Mouse (Mus musculus) C2C12 (cell line): Measurements from ENCODE around the gene Etnk1. TPM values are rescaled to one million over a fixed set of nuclear protein-coding genes. Genes with fewer than 3 reads are reported as not detected.

ENCODE experiments used
- H3K27me3 ChIP-seq: one replicate; pipeline ENCODE4 v1.6.1; 2011; ENCODE audit not compliant: control insufficient read depth, insufficient read depth, insufficient read length
- H3K36me3 ChIP-seq: one replicate; pipeline ENCODE4 v1.6.1; 2011; ENCODE audit not compliant: control insufficient read depth, insufficient read depth
- H3K4me3 ChIP-seq: one replicate; pipeline ENCODE4 v1.5.1; 2011; ENCODE audit warnings: mild to moderate bottlenecking, control low read depth; ENCODE audit not compliant: poor library complexity, insufficient read depth, severe bottlenecking
- H3K79me2 ChIP-seq: one replicate; pipeline ENCODE4 v1.6.1; 2011; ENCODE audit not compliant: control insufficient read depth, insufficient read depth
- H3K79me3 ChIP-seq: one replicate; pipeline ENCODE4 v1.6.1; 2011; ENCODE audit warnings: low read depth, control low read depth
- H3ac ChIP-seq: one replicate; pipeline ENCODE3; 2011; ENCODE audit warnings: low read depth; ENCODE audit not compliant: control insufficient read depth, insufficient read length
- CEBPB ChIP-seq: IDR thresholded peaks from one replicate; pipeline ENCODE4 v1.6.1; 2011; ENCODE audit warnings: low read depth, mild to moderate bottlenecking, control low read depth, moderate library complexity
- CTCF ChIP-seq: IDR thresholded peaks from one replicate; pipeline ENCODE4 v1.5.1; 2011; ENCODE audit not compliant: control insufficient read depth, insufficient read depth, insufficient read length
- FOSL1 ChIP-seq: IDR thresholded peaks from one replicate; pipeline ENCODE4 v1.8.0; 2011; ENCODE audit warnings: mild to moderate bottlenecking, low read length; ENCODE audit not compliant: poor library complexity, insufficient read depth, severe bottlenecking
- MAX ChIP-seq: IDR thresholded peaks from one replicate; pipeline ENCODE4 v1.6.1; 2011; ENCODE audit warnings: mild to moderate bottlenecking, control low read depth
- MYOD1 ChIP-seq: IDR thresholded peaks from one replicate; pipeline ENCODE4 v1.6.1; 2011; ENCODE audit warnings: low read depth; ENCODE audit not compliant: control insufficient read depth, insufficient read length
- MYOG ChIP-seq: IDR thresholded peaks from one replicate; pipeline ENCODE4 v1.6.1; 2011; ENCODE audit not compliant: control insufficient read depth, insufficient read length; ENCODE audit errors: extremely low read depth
- USF1 ChIP-seq: IDR thresholded peaks from one replicate; pipeline ENCODE4 v1.6.1; 2011; ENCODE audit warnings: low read depth, mild to moderate bottlenecking, control low read depth, moderate library complexity
- polyA plus RNA-seq: library from polyadenylated mRNA; unstranded; fragments of >200 nt; fragmentation: generic; extraction: Trizol; gene quantifications from one replicate; pipeline ENCODE4 v1.2.1, GENCODE M21; 2012; ENCODE audit warnings: missing spikeins

Gene Etnk1
- polyA plus RNA-seq, 1 experiment = 9.3 TPM

GRCm38 (mm10) chr6:143130411-143130810 is 36.6 kb upstream of the Etnk1 start:
- Histone ChIP-seq H3K36me3 (no peaks in the 10 kb centered on the region), H3K79me2 (no peaks in the 10 kb centered on the region), H3K79me3 (no peaks in the 10 kb centered on the region), H3ac (no peak overlapping the region), H3K4me3 (no peak overlapping the region), H3K27me3 (no peaks in the 10 kb centered on the region)
- TF ChIP-seq USF1 (no peak), CTCF (no peak), MYOD1 (no peak), MAX (no peak), CEBPB (no peak), FOSL1 (no peak), MYOG (no peak)

- H3K4me3 ChIP-seq = no peak overlapping the region
- no peaks in the 10 kb centered on the region for H3K27me3 ChIP-seq
- no peak overlapping the region for H3ac ChIP-seq
- TF ChIP-seq MAX (no peak), USF1 (no peak), MYOD1 (no peak), CTCF (no peak), FOSL1 (no peak), CEBPB (no peak), MYOG (no peak)
- no peaks in the 10 kb centered on the region for H3K79me2 ChIP-seq
- no peaks in the 10 kb centered on the region for H3K79me3 ChIP-seq
- no peaks in the 10 kb centered on the region for H3K36me3 ChIP-seq
Observed at GRCm38 (mm10) chr6:143131895-143132652, 34.9 kb upstream of the Etnk1 start.

GRCm38 (mm10) chr6:143133150-143133549 is 33.9 kb upstream of the Etnk1 start:
- H3K79me2 ChIP-seq = no peaks in the 10 kb centered on the region
- H3K79me3 ChIP-seq = no peaks in the 10 kb centered on the region
- no peaks in the 10 kb centered on the region for H3K27me3 ChIP-seq
- no peak overlapping the region for H3K4me3 ChIP-seq
- H3K36me3 ChIP-seq = no peaks in the 10 kb centered on the region
- TF ChIP-seq CTCF = no peak
- TF ChIP-seq MYOG = no peak
- TF ChIP-seq USF1 = no peak
- no peak for TF ChIP-seq MAX
- no peak for TF ChIP-seq CEBPB
- no peak for TF ChIP-seq FOSL1
- no peak for TF ChIP-seq MYOD1
- no peak overlapping the region for H3ac ChIP-seq

GRCm38 (mm10) chr6:143135097-143135496 is 31.9 kb upstream of the Etnk1 start:
- TF ChIP-seq MYOG (no peak), FOSL1 (no peak), USF1 (no peak), MAX (no peak), CEBPB (no peak), CTCF (no peak), MYOD1 (no peak)
- no peaks in the 10 kb centered on the region for H3K36me3 ChIP-seq
- H3K4me3 ChIP-seq = no peak overlapping the region
- no peaks in the 10 kb centered on the region for H3K79me2 ChIP-seq
- no peaks in the 10 kb centered on the region for H3K79me3 ChIP-seq
- H3K27me3 ChIP-seq = no peaks in the 10 kb centered on the region
- H3ac ChIP-seq = no peak overlapping the region

GRCm38 (mm10) chr6:143136688-143137087 is 30.3 kb upstream of the Etnk1 start:
- H3K36me3 ChIP-seq = no peaks in the 10 kb centered on the region
- H3ac ChIP-seq = no peak overlapping the region
- no peak overlapping the region for H3K4me3 ChIP-seq
- TF ChIP-seq CTCF (no peak), USF1 (no peak), MYOG (no peak), MYOD1 (no peak), CEBPB (no peak), FOSL1 (no peak), MAX (no peak)
- H3K79me2 ChIP-seq = no peaks in the 10 kb centered on the region
- no peaks in the 10 kb centered on the region for H3K27me3 ChIP-seq
- no peaks in the 10 kb centered on the region for H3K79me3 ChIP-seq

- Histone ChIP-seq H3ac (no peak overlapping the region), H3K36me3 (no peaks in the 10 kb centered on the region), H3K4me3 (no peak overlapping the region), H3K79me3 (no peaks in the 10 kb centered on the region), H3K27me3 (no peaks in the 10 kb centered on the region), H3K79me2 (no peaks in the 10 kb centered on the region)
- TF ChIP-seq MYOG (no peak), MYOD1 (no peak), FOSL1 (no peak), CTCF (no peak), MAX (no peak), CEBPB (no peak), USF1 (no peak)
Observed at GRCm38 (mm10) chr6:143137341-143137740, 29.7 kb upstream of the Etnk1 start.
